Mouse (Mus musculus): ENCODE data around the gene Htr1d.

DNA sequence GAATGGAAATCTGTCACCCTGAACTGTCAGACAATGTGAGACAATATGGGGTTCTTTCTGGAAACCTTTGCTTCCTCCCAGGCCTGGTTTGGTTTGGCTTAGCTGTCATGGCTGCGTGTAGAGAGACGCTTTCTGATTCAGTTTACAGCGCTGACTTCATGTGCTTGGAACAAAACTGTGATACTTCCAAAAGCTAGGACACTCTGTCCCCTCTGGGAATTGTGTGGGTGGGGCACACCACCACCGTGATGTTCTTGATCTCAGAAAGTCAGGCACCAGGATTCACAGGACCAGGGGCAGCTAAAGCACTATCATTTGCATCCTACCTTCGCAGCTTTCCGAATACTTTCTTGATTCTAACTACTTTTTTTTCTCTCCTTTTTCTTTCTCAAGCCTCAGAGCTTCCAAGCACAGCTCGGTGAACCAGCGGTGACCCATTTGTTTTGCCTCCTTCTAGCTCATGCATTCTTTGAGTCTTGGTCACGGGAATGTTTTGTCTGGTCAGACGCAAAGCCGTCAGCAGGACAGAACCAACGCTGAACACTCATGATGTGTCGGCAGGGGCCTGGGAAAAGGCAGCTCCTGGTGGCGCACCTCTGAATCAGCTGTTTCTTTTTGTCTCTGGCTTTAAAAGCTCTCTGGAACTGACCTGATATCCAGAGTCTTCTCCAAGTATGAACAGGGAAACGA, 18.2 kb downstream of the Htr1d start:
- no peak for TF ChIP-seq CTCF (IDR thresholded peaks at IDR 0.05; ENCODE audit: low read depth, low read length)
- no peak for TF ChIP-seq GATA2 (IDR thresholded peaks at IDR 0.05; ENCODE audit: borderline replicate concordance, low read depth, low read length)
- TF ChIP-seq TAL1 (conservative IDR thresholded peaks at IDR 0.05; ENCODE audit: low read depth, low read length), result no peak
- TF ChIP-seq POLR2AphosphoS5 (IDR thresholded peaks at IDR 0.05; ENCODE audit: insufficient replicate concordance, low read depth, low read length), result no peak
- no peak for TF ChIP-seq GATA1 (IDR thresholded peaks at IDR 0.05; ENCODE audit: borderline replicate concordance, low read length)

Data from G1E (cell line).